Mouse (Mus musculus) heart, embryonic 10.5 days (tissue): ENCODE measurements around the gene Parvb. TPM values are rescaled to one million over a fixed set of nuclear protein-coding genes. Genes with fewer than 3 reads are reported as not detected.

ENCODE experiments used
- DNase-seq: peaks from one replicate; pipeline ENCODE4 v3.0.0-alpha.2; 2017; ENCODE audit warnings: low spot score
- H3K27ac ChIP-seq: fragments of 300-500 bp; sonication (generic); 2 replicates; pipeline ENCODE4 v1.5.1; 2016; ENCODE audit warnings: mild to moderate bottlenecking
- H3K27me3 ChIP-seq: fragments of 300-500 bp; sonication (generic); 2 replicates; pipeline ENCODE4 v1.6.1; 2016; ENCODE audit warnings: mild to moderate bottlenecking; ENCODE audit not compliant: poor library complexity, insufficient read depth, severe bottlenecking
- H3K36me3 ChIP-seq: fragments of 300-500 bp; sonication (generic); 2 replicates; pipeline ENCODE4 v1.6.1; 2016; ENCODE audit warnings: mild to moderate bottlenecking, moderate library complexity
- H3K4me1 ChIP-seq: fragments of 300-500 bp; sonication (generic); 2 replicates; pipeline ENCODE4 v1.6.1; 2016; ENCODE audit warnings: mild to moderate bottlenecking
- H3K4me3 ChIP-seq: fragments of 300-500 bp; sonication (generic); 2 replicates; pipeline ENCODE4 v1.5.1; 2016; ENCODE audit warnings: mild to moderate bottlenecking, moderate library complexity
- H3K9me3 ChIP-seq: fragments of 300-500 bp; sonication (generic); 2 replicates; pipeline ENCODE4 v1.6.1; 2016; ENCODE audit warnings: mild to moderate bottlenecking, moderate library complexity
- WGBS: fragments of 180-500 bp; shearing (Covaris S2); methylation state at CpG from one replicate; pipeline ENCODE4 v1.1.7; 2016; 5-methylcytosine and 5-hydroxymethylcytosine counted together
- polyA plus RNA-seq: library from polyadenylated mRNA; unstranded; fragments of >200 nt; fragmentation: Nextera tagmentation; extraction: Ambion mirVana; gene quantifications from 2 replicates; pipeline ENCODE4 v1.2.1, GENCODE M21; 2016

The Parvb gene
- polyA plus RNA-seq, 1 experiment from 2014 or later = 17.6 TPM

GRCm38 (mm10) chr15:84210941-84211340 is 20.9 kb upstream of the Parvb start:
- DNase-seq = no peak
- Histone ChIP-seq H3K36me3 (peaks cover 80% of the 10 kb centered on the region), H3K4me3 (no peak overlapping the region), H3K4me1 (peaks cover 40% of the 10 kb centered on the region), H3K9me3 (no peaks in the 10 kb centered on the region), H3K27me3 (no peaks in the 10 kb centered on the region), H3K27ac (peak overlapping the region; percentile 76; the same call in 1 of the 2 replicates)
- WGBS = 92% methylated on average over 13 of the region's 13 CpGs

- peaks cover 74% of the 10 kb centered on the region for H3K36me3 ChIP-seq
- peaks cover 47% of the 10 kb centered on the region for H3K4me1 ChIP-seq
- DNase-seq = no peak
- peak overlapping the region; percentile 29; the same call in 1 of the 2 replicates for H3K27ac ChIP-seq
- H3K9me3 ChIP-seq = no peaks in the 10 kb centered on the region
- no peaks in the 10 kb centered on the region for H3K27me3 ChIP-seq
- 77% methylated on average over 4 of the region's 4 CpGs for WGBS
- H3K4me3 ChIP-seq = no peak overlapping the region
Measured at GRCm38 (mm10) chr15:84211564-84211963, 20.3 kb upstream of the Parvb start.

GRCm38 (mm10) chr15:84212031-84212755 is 19.6 kb upstream of the Parvb start:
- H3K27ac ChIP-seq = peak overlapping the region; percentile 29; the same call in 1 of the 2 replicates
- H3K4me1 ChIP-seq = peaks cover 52% of the 10 kb centered on the region

GRCm38 (mm10) chr15:84212756-84213105 is 19.1 kb upstream of the Parvb start:
- Histone ChIP-seq H3K9me3 (no peaks in the 10 kb centered on the region), H3K36me3 (peaks cover 62% of the 10 kb centered on the region), H3K4me3 (no peak overlapping the region), H3K27me3 (no peaks in the 10 kb centered on the region), H3K4me1 (peaks cover 58% of the 10 kb centered on the region), H3K27ac (no peak overlapping the region; the same call in 1 of the 2 replicates)
- WGBS = 89% methylated on average over 2 of the region's 2 CpGs
- no peak for DNase-seq

More at GRCm38 (mm10) chr15:84212031-84212755, 19.6 kb upstream of the Parvb start:
- H3K4me3 ChIP-seq = no peak overlapping the region
- DNase-seq = peak; percentile 90
- WGBS = 53% methylated on average over 6 of the region's 6 CpGs
- H3K9me3 ChIP-seq = no peaks in the 10 kb centered on the region
- H3K27me3 ChIP-seq = no peaks in the 10 kb centered on the region
- peaks cover 68% of the 10 kb centered on the region for H3K36me3 ChIP-seq

DNA sequence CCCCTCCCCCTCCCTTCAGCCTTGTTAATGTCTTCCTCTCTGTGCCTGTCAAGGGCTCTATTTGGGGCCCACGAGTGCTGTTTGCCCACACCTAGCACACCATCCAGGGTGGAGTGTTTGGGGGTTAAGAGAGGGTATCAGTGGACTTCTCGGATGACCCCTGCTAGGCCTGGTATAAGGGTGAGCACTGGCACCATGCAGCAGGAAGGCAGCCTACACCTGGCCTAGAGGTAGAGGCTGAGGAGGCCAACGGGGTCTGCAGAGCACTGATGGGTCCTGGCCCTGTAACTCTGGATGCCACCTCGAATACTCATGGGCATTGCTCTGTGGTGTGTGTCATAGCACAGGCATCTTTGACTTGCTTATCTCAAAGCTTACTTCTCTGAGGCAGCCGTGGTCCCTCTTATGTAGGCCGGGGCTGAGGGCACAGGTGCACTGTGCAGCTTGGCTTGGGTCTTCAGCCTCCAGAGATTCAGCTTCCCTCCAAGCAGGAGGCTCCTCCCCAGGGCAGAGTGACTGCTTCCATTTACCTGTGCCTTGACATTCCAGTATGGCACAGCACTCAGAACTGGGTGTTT is 18.6 kb upstream of the Parvb start:
- H3K36me3 ChIP-seq = peaks cover 59% of the 10 kb centered on the region
- no peak overlapping the region; the same call in 1 of the 2 replicates for H3K27ac ChIP-seq
- no peaks in the 10 kb centered on the region for H3K27me3 ChIP-seq

GRCm38 (mm10) chr15:84214476-84214875 is 17.4 kb upstream of the Parvb start:
- H3K4me1 ChIP-seq = peaks cover 75% of the 10 kb centered on the region
- peaks cover 48% of the 10 kb centered on the region for H3K36me3 ChIP-seq
- H3K27me3 ChIP-seq = no peaks in the 10 kb centered on the region
- H3K9me3 ChIP-seq = no peaks in the 10 kb centered on the region
- H3K27ac ChIP-seq = 0 out of 2 replicates have a peak overlapping the region, but pooled peaks have one; percentile 30
- 71% methylated on average over 7 of the region's 7 CpGs for WGBS
- no peak for DNase-seq
- no peak overlapping the region for H3K4me3 ChIP-seq

More for the DNA sequence above, 18.6 kb upstream of the Parvb start:
- Histone ChIP-seq H3K4me1 (peaks cover 63% of the 10 kb centered on the region), H3K9me3 (no peaks in the 10 kb centered on the region), H3K4me3 (no peak overlapping the region)
- 84% methylated on average over 6 of the region's 6 CpGs for WGBS
- no peak for DNase-seq

- no peak overlapping the region for H3K4me3 ChIP-seq
- no peaks in the 10 kb centered on the region for H3K9me3 ChIP-seq
- H3K36me3 ChIP-seq = peaks cover 41% of the 10 kb centered on the region
- peaks cover 72% of the 10 kb centered on the region for H3K4me1 ChIP-seq
- no peak for DNase-seq
- H3K27me3 ChIP-seq = no peaks in the 10 kb centered on the region
- 78% methylated on average over 2 of the region's 2 CpGs for WGBS
- no peak overlapping the region for H3K27ac ChIP-seq
Measured at GRCm38 (mm10) chr15:84215273-84215672, 16.6 kb upstream of the Parvb start.

DNA sequence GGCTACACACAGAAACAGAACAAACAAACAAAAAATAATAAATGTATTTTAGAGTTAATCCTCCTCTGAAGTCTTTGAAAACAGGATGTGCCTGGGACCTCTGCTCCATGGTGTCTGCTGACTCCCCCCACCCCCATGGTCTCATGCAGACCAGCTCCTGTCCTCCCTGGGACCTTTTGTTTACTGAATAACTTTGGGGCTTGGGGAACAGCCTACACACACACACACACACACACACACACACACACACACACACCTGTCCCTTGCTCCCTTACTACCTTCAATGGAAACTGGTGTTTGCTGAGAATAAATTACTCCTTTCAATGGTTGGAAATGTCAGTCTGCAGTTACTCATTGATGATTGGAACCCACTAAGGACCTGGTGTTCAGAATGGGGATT is 15.8 kb upstream of the Parvb start:
- H3K27ac ChIP-seq = peak overlapping the region; percentile 69
- H3K36me3 ChIP-seq = peaks cover 33% of the 10 kb centered on the region
- peaks cover 69% of the 10 kb centered on the region for H3K4me1 ChIP-seq
- DNase-seq = no peak
- no peaks in the 10 kb centered on the region for H3K27me3 ChIP-seq
- no peak overlapping the region for H3K4me3 ChIP-seq
- H3K9me3 ChIP-seq = no peaks in the 10 kb centered on the region

GRCm38 (mm10) chr15:84216461-84217084 is 15.3 kb upstream of the Parvb start:
- no peak overlapping the region for H3K4me3 ChIP-seq
- peak overlapping the region; percentile 69 for H3K27ac ChIP-seq
- H3K9me3 ChIP-seq = no peaks in the 10 kb centered on the region
- H3K36me3 ChIP-seq = peaks cover 28% of the 10 kb centered on the region
- H3K27me3 ChIP-seq = no peaks in the 10 kb centered on the region
- WGBS = 28% methylated on average over 7 of the region's 7 CpGs
- no peak for DNase-seq
- H3K4me1 ChIP-seq = peaks cover 69% of the 10 kb centered on the region

DNA sequence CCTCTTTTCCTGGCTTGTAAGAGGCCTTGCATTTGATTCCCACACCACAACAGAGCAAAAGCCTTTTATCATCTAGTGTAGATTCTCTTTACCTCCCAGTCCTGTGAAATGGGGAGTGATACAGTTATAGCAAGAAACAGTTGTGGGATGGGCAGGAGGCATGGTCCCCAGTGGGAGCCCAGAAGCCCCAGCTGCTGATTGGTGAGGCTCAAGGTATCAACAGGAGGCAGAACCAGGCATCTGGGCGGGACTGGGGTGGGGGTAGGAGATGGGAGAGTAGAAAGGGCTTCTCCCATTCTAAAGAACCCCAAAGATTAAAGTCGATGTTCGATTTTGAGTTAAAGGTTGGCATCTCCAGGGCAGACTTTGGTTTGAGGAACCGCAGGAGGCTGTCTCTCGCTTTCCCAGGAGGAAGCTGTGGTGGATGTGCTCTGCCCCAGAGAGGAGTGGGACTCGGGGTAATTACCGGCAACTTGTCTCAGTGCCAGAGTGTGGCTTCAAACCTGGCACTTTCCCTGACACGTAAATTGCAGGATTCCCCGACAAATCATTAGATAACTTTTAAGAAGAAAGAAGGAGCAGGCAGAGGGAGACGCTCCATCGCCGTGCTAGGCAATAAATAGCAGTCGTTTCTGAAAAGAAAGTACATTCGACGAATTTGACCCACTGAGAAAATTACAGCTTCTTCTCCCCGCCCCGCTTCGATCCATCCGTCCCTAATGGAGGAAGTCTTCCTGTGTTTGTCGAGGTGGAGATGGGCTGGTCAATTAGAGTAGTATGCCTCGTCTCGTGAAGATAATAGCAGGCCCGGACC is 13.7 kb upstream of the Parvb start:
- H3K4me3 ChIP-seq = no peak overlapping the region
- WGBS = 36% methylated on average over 23 of the region's 23 CpGs
- H3K27me3 ChIP-seq = no peaks in the 10 kb centered on the region
- DNase-seq = no peak
- H3K9me3 ChIP-seq = no peaks in the 10 kb centered on the region
- peaks cover 66% of the 10 kb centered on the region for H3K4me1 ChIP-seq
- peaks cover 17% of the 10 kb centered on the region for H3K36me3 ChIP-seq
- peak overlapping the region; percentile 82 for H3K27ac ChIP-seq

GRCm38 (mm10) chr15:84218783-84219271 is 13.0 kb upstream of the Parvb start:
- no peak for DNase-seq
- H3K36me3 ChIP-seq = peaks cover 11% of the 10 kb centered on the region
- no peaks in the 10 kb centered on the region for H3K9me3 ChIP-seq
- H3K4me1 ChIP-seq = peaks cover 67% of the 10 kb centered on the region
- no peak overlapping the region; the same call in 1 of the 2 replicates for H3K4me3 ChIP-seq
- 25% methylated on average over 9 of the region's 9 CpGs for WGBS
- peak overlapping the region; percentile 82 for H3K27ac ChIP-seq
- H3K27me3 ChIP-seq = no peaks in the 10 kb centered on the region

GRCm38 (mm10) chr15:84221539-84221938 is 10.3 kb upstream of the Parvb start:
- no peaks in the 10 kb centered on the region for H3K27me3 ChIP-seq
- DNase-seq = no peak
- no peaks in the 10 kb centered on the region for H3K36me3 ChIP-seq
- H3K9me3 ChIP-seq = no peaks in the 10 kb centered on the region
- H3K4me3 ChIP-seq = no peak overlapping the region
- WGBS = 80% methylated on average over 5 of the region's 5 CpGs
- H3K4me1 ChIP-seq = peaks cover 54% of the 10 kb centered on the region
- no peak overlapping the region for H3K27ac ChIP-seq
